Comparison of ENCODE assay signal across 8 mouse cellular contexts in the genomic region with DNA sequence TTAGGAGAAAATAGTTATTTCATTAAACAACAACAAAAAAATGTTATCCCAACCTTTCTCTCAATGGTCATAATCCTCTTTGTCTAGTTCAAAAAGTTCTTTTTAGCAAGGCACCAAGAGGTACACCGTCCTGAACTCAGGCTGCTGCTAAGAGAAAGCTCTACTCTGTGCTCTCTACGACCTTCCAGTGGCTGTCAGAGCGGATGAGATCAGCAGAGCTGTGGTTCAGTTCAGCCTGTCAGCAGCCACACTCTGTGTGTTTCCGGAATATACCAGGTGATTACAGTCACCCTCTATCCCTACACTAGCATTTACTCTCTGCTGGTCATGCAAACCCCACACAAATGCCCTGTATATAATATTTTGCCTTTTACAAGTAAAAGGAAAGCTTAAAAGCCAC. TPM values are rescaled to one million over a fixed set of nuclear protein-coding genes. Genes with fewer than 3 reads are reported as not detected.
DNase-seq lines count a peak whose midpoint lies in the region; ATAC-seq and TF ChIP-seq lines count a peak whose summit lies in the region.

No protein-coding gene starts in this region.

- no peaks in the 10 kb centered on the region for H3K36me3 ChIP-seq in hindbrain, embryonic 12.5 days
- H3K36me3 ChIP-seq in midbrain, postnatal 0 days (ENCODE audit: insufficient read depth, low read length) = no peaks in the 10 kb centered on the region
- no peaks in the 10 kb centered on the region for H3K36me3 ChIP-seq in intestine, embryonic 15.5 days

- H3K4me1 ChIP-seq in hindbrain, embryonic 12.5 days = peaks cover 16% of the 10 kb centered on the region
- peaks cover 6% of the 10 kb centered on the region for H3K4me1 ChIP-seq in midbrain, postnatal 0 days (ENCODE audit: insufficient read depth, low read length)
- H3K4me1 ChIP-seq in intestine, embryonic 15.5 days (replicated peaks) = no peaks in the 10 kb centered on the region

- H3K27me3 ChIP-seq in hindbrain, embryonic 12.5 days = no peaks in the 10 kb centered on the region
- no peaks in the 10 kb centered on the region for H3K27me3 ChIP-seq in midbrain, postnatal 0 days (ENCODE audit: insufficient read depth, low read length)
- no peaks in the 10 kb centered on the region for H3K27me3 ChIP-seq in intestine, embryonic 15.5 days (replicated peaks)

- H3K4me2 ChIP-seq in hindbrain, embryonic 12.5 days (replicated peaks) = peak overlapping the region; percentile 46
- peak overlapping the region; percentile 49 for H3K4me2 ChIP-seq in midbrain, postnatal 0 days (ENCODE audit: low read depth, low read length, poor library complexity, severe bottlenecking)
- H3K4me2 ChIP-seq in intestine, embryonic 15.5 days (replicated peaks) = no peak overlapping the region

- no peak overlapping the region for H3K27ac ChIP-seq in hindbrain, embryonic 12.5 days
- H3K27ac ChIP-seq in midbrain, postnatal 0 days (ENCODE audit: low read depth, low read length) = no peak overlapping the region
- H3K27ac ChIP-seq in intestine, embryonic 15.5 days = no peak overlapping the region

- WGBS in hindbrain, embryonic 12.5 days = 32% methylated on average over 4 of the region's 4 CpGs
- WGBS in midbrain, postnatal 0 days = 15% methylated on average over 4 of the region's 4 CpGs
- WGBS in intestine, embryonic 15.5 days = 55% methylated on average over 4 of the region's 4 CpGs

- peak; percentile 7 to 17 for DNase-seq in kidney, postnatal 36 days
- no peak for DNase-seq in kidney, adult 8-10 months
- peak; percentile 63 for DNase-seq in cerebellum, adult 9-11 months
- DNase-seq in midbrain, postnatal 0 days (ENCODE audit: low spot score) = peak; percentile 45
- DNase-seq in urinary bladder, postnatal 4 days (ENCODE audit: low spot score in 2 of 2) = no peak
- no peak for DNase-seq in frontal cortex, postnatal 36 days (ENCODE audit: low spot score in 2 of 2)

- H3K4me3 ChIP-seq in hindbrain, embryonic 12.5 days = peak overlapping the region; percentile 18; the same call in 1 of the 2 replicates
- peak overlapping the region; percentile 34 for H3K4me3 ChIP-seq in midbrain, postnatal 0 days (ENCODE audit: low read depth, low read length)
- H3K4me3 ChIP-seq in intestine, embryonic 15.5 days (replicated peaks) = no peak overlapping the region

- 0 out of 2 replicates have a peak overlapping the region, but pooled peaks have one; percentile 8 for H3K9ac ChIP-seq in hindbrain, embryonic 12.5 days
- H3K9ac ChIP-seq in midbrain, postnatal 0 days (replicated peaks; ENCODE audit: low read length, poor library complexity, severe bottlenecking) = peak overlapping the region; percentile 29; the same call in 1 of the 2 replicates
- no peak overlapping the region for H3K9ac ChIP-seq in intestine, embryonic 15.5 days

- no peak for ATAC-seq in hindbrain, embryonic 12.5 days (ENCODE audit: low FRiP score)
- ATAC-seq in midbrain, postnatal 0 days (ENCODE audit: low FRiP score) = no peak
- ATAC-seq in intestine, embryonic 15.5 days = no peak

- TF ChIP-seq CTCF in midbrain, postnatal 0 days (IDR thresholded peaks at IDR 0.05) = no peak

- no peaks in the 10 kb centered on the region for H3K9me3 ChIP-seq in hindbrain, embryonic 12.5 days (replicated peaks)
- H3K9me3 ChIP-seq in midbrain, postnatal 0 days (ENCODE audit: low read length) = no peaks in the 10 kb centered on the region
- H3K9me3 ChIP-seq in intestine, embryonic 15.5 days = no peaks in the 10 kb centered on the region

RNA-seq across cellular contexts. Expression of gene 1190002N15Rik, which starts 4.2 kb away (rescaled TPM):
- polyA plus RNA-seq in hindbrain, embryonic 12.5 days (2016; fragmentation: Nextera tagmentation; extraction: Ambion mirVana) = 34.6 and 36.4 TPM in 2 replicates
- 33.1 and 35.4 TPM in 2 replicates for total RNA-seq in midbrain, postnatal 0 days (2014; rRNA removed)
- 7.8 and 8.9 TPM in 2 replicates for polyA plus RNA-seq in midbrain, postnatal 0 days (2015; fragmentation: Nextera tagmentation; extraction: Ambion mirVana)
- polyA plus RNA-seq in intestine, embryonic 15.5 days (2015; fragmentation: Nextera tagmentation; extraction: Ambion mirVana) = 12.8 and 17.8 TPM in 2 replicates

Comparison
In these comparisons a context has a peak if more than half of its experiments do, and no peak if none do; other contexts are left out.
1. DNase-seq: peak in kidney, postnatal 36 days (2 of 2), cerebellum, adult 9-11 months (single experiment) and midbrain, postnatal 0 days (single experiment); none in kidney, adult 8-10 months (0 of 2), urinary bladder, postnatal 4 days (0 of 2) and frontal cortex, postnatal 36 days (0 of 2).